Mouse (Mus musculus) lung, embryonic 14.5 days (tissue): ENCODE results near the gene Prdm5. TPM values are rescaled to one million over a fixed set of nuclear protein-coding genes. Genes with fewer than 3 reads are reported as not detected.

ENCODE experiments used
- ATAC-seq: fragments of 200-750 bp; cut with Nextera tagmentation; 2 replicates; pipeline ENCODE4 v1.8.0; 2017; ENCODE audit warnings: mild to moderate bottlenecking, moderate TSS enrichment, moderate library complexity; ENCODE audit not compliant: insufficient read depth
- DNase-seq: peaks from one replicate; pipeline ENCODE4 v3.0.0-alpha.2; 2015
- H3K27ac ChIP-seq: fragments of 300-500 bp; sonication (generic); 2 replicates; pipeline ENCODE4 v1.5.1; 2014; ENCODE audit warnings: low read depth, mild to moderate bottlenecking, moderate library complexity
- H3K27me3 ChIP-seq: fragments of 300-500 bp; sonication (generic); 2 replicates; pipeline ENCODE4 v1.6.1; 2014; ENCODE audit warnings: low read length, control low read depth; ENCODE audit not compliant: insufficient read depth
- H3K36me3 ChIP-seq: fragments of 300-500 bp; sonication (generic); 2 replicates; pipeline ENCODE4 v1.6.1; 2014; ENCODE audit warnings: control low read depth; ENCODE audit not compliant: insufficient read depth
- H3K4me1 ChIP-seq: fragments of 300-500 bp; sonication (generic); 2 replicates; pipeline ENCODE4 v1.6.1; 2014; ENCODE audit warnings: antibody characterized with exemption, control low read depth; ENCODE audit not compliant: insufficient read depth
- H3K4me2 ChIP-seq: fragments of 300-500 bp; sonication (generic); 2 replicates; pipeline ENCODE4 v1.6.1; 2014; ENCODE audit warnings: mild to moderate bottlenecking
- H3K4me3 ChIP-seq: fragments of 300-500 bp; sonication (generic); 2 replicates; pipeline ENCODE4 v1.5.1; 2014; ENCODE audit warnings: low read depth, low read length
- H3K9ac ChIP-seq: fragments of 300-500 bp; sonication (generic); 2 replicates; pipeline ENCODE4 v1.6.1; 2014
- H3K9me3 ChIP-seq: fragments of 300-500 bp; sonication (generic); 2 replicates; pipeline ENCODE4 v1.6.1; 2016; ENCODE audit warnings: low read depth, low read length, control low read depth
- CTCF ChIP-seq: IDR thresholded peaks from 2 replicates; pipeline ENCODE4 v1.5.1; 2016; ENCODE audit warnings: antibody characterized with exemption, low read depth
- WGBS: fragments of 180-500 bp; shearing (Covaris S2); extraction: QIAGEN DNeasy Blood & Tissue Kit; methylation state at CpG from one replicate; pipeline ENCODE4 v1.1.7; 2014; 5-methylcytosine and 5-hydroxymethylcytosine counted together
- polyA plus RNA-seq: library from polyadenylated mRNA; unstranded; fragments of >200 nt; fragmentation: Nextera tagmentation; extraction: Ambion mirVana; gene quantifications from 2 replicates; pipeline ENCODE4 v1.2.1, GENCODE M21; 2014

Prdm5 gene
- polyA plus RNA-seq, 1 experiment from 2014 or later: 25.0 TPM

GRCm38 (mm10) chr6:65930523-65930922, 151.7 kb downstream of the Prdm5 start:
- peaks cover 14% of the 10 kb centered on the region; the same call in 1 of the 2 replicates for H3K36me3 ChIP-seq
- H3K4me1 ChIP-seq: 0 out of 2 replicates have a peak, but pooled peaks cover 3% of the 10 kb centered on the region
- no peak for TF ChIP-seq CTCF
- no peak overlapping the region for H3K4me3 ChIP-seq
- no peaks in the 10 kb centered on the region for H3K9me3 ChIP-seq
- H3K27me3 ChIP-seq: no peaks in the 10 kb centered on the region
- ATAC-seq (no peak), DNase-seq (no peak)
- H3K4me2 ChIP-seq: no peak overlapping the region
- H3K9ac ChIP-seq: no peak overlapping the region
- H3K27ac ChIP-seq: no peak overlapping the region
- 78% methylated on average over 1 of the region's 1 CpGs for WGBS

- no peak overlapping the region for H3K9ac ChIP-seq
- H3K9me3 ChIP-seq: no peaks in the 10 kb centered on the region
- WGBS: 70% methylated on average over 1 of the region's 1 CpGs
- no peak overlapping the region for H3K4me2 ChIP-seq
- DNase-seq: no peak
- no peak overlapping the region for H3K4me3 ChIP-seq
- no peak for ATAC-seq
- no peak overlapping the region for H3K27ac ChIP-seq
- peaks cover 16% of the 10 kb centered on the region; the same call in 1 of the 2 replicates for H3K36me3 ChIP-seq
- H3K4me1 ChIP-seq: 0 out of 2 replicates have a peak, but pooled peaks cover 4% of the 10 kb centered on the region
- no peaks in the 10 kb centered on the region for H3K27me3 ChIP-seq
- no peak for TF ChIP-seq CTCF
These were observed 154.0 kb downstream of the Prdm5 start for GRCm38 (mm10) chr6:65932776-65933175.

GRCm38 (mm10) chr6:65933177-65933576, 154.4 kb downstream of the Prdm5 start:
- no peak for TF ChIP-seq CTCF
- DNase-seq: no peak
- Histone ChIP-seq H3K36me3 (peaks cover 17% of the 10 kb centered on the region; the same call in 1 of the 2 replicates), H3K27me3 (no peaks in the 10 kb centered on the region), H3K9me3 (no peaks in the 10 kb centered on the region), H3K4me3 (no peak overlapping the region), H3K4me1 (0 out of 2 replicates have a peak, but pooled peaks cover 4% of the 10 kb centered on the region), H3K4me2 (no peak overlapping the region), H3K27ac (no peak overlapping the region), H3K9ac (no peak overlapping the region)
- ATAC-seq: no peak
- WGBS: 58% methylated on average over 4 of the region's 4 CpGs

- peaks cover 11% of the 10 kb centered on the region; the same call in 1 of the 2 replicates for H3K36me3 ChIP-seq
- H3K4me3 ChIP-seq: no peak overlapping the region
- no peak overlapping the region for H3K9ac ChIP-seq
- H3K9me3 ChIP-seq: no peaks in the 10 kb centered on the region
- ATAC-seq: peak; percentile 81
- H3K27me3 ChIP-seq: no peaks in the 10 kb centered on the region
- peak; percentile 80 for DNase-seq
- no peak for TF ChIP-seq CTCF
- no peak overlapping the region for H3K4me2 ChIP-seq
- 39% methylated on average over 7 of the region's 7 CpGs for WGBS
- H3K4me1 ChIP-seq: 0 out of 2 replicates have a peak, but pooled peaks cover 4% of the 10 kb centered on the region
- H3K27ac ChIP-seq: no peak overlapping the region
These were observed 156.9 kb downstream of the Prdm5 start for GRCm38 (mm10) chr6:65935566-65936281.

- H3K27ac ChIP-seq: no peak overlapping the region
- no peak for DNase-seq
- H3K4me3 ChIP-seq: no peak overlapping the region
- H3K27me3 ChIP-seq: no peaks in the 10 kb centered on the region
- H3K9me3 ChIP-seq: no peaks in the 10 kb centered on the region
- ATAC-seq: no peak
- H3K4me1 ChIP-seq: no peaks in the 10 kb centered on the region
- no peak overlapping the region for H3K4me2 ChIP-seq
- no peaks in the 10 kb centered on the region for H3K36me3 ChIP-seq
- no peak for TF ChIP-seq CTCF
- 78% methylated on average over 6 of the region's 6 CpGs for WGBS
- H3K9ac ChIP-seq: no peak overlapping the region
These were observed 171.7 kb downstream of the Prdm5 start for GRCm38 (mm10) chr6:65950492-65950891.

GRCm38 (mm10) chr6:65952309-65952708, 173.5 kb downstream of the Prdm5 start, which contains the start of gene 4930544G11Rik:
TSS of gene 4930544G11Rik (plus strand) at chr6:65952609.
- Histone ChIP-seq H3K36me3 (no peaks in the 10 kb centered on the region), H3K4me3 (no peak within 1 kb of the TSS), H3K9me3 (no peaks in the 10 kb centered on the region), H3K27me3 (no peaks in the 10 kb centered on the region), H3K4me2 (no peak within 1 kb of the TSS), H3K27ac (no peak within 1 kb of the TSS), H3K4me1 (no peaks in the 10 kb centered on the region), H3K9ac (no peak within 1 kb of the TSS)
- no peak for DNase-seq
- 97% methylated on average over 10 of the region's 10 CpGs for WGBS
- no peak for TF ChIP-seq CTCF
- no peak for ATAC-seq

GRCm38 (mm10) chr6:65969386-65970111, 190.8 kb downstream of the Prdm5 start:
- no peaks in the 10 kb centered on the region for H3K36me3 ChIP-seq

More at GRCm38 (mm10) chr6:65969386-65970111, 190.8 kb downstream of the Prdm5 start:
- H3K4me3 ChIP-seq: no peak overlapping the region
- no peak for ATAC-seq
- H3K4me2 ChIP-seq: no peak overlapping the region
- TF ChIP-seq CTCF: no peak
- H3K9me3 ChIP-seq: no peaks in the 10 kb centered on the region
- H3K27ac ChIP-seq: no peak overlapping the region
- H3K4me1 ChIP-seq: no peaks in the 10 kb centered on the region
- 57% methylated on average over 6 of the region's 6 CpGs for WGBS
- no peak for DNase-seq
- H3K27me3 ChIP-seq: no peaks in the 10 kb centered on the region
- no peak overlapping the region for H3K9ac ChIP-seq
